Mouse (Mus musculus): ENCODE results near the gene Pak3.
A peak's percentile ranks its signal among the peaks of the same experiment; 100 is the strongest.

Pak3 gene

GRCm38 (mm10) chrX:143664221-143665150 lies 146.1 kb downstream of the Pak3 start:
- DNase-seq, result no peak

- DNase-seq, result no peak
These were observed 147.4 kb downstream of the Pak3 start for GRCm38 (mm10) chrX:143665771-143666170.

- DNase-seq, result no peak
These were observed 148.6 kb downstream of the Pak3 start for GRCm38 (mm10) chrX:143666991-143667390.

GRCm38 (mm10) chrX:143668242-143668641 lies 149.9 kb downstream of the Pak3 start:
- DNase-seq, result peak; percentile 9

- no peak for DNase-seq
These were observed 160.2 kb downstream of the Pak3 start for GRCm38 (mm10) chrX:143678566-143678965.

- DNase-seq, result no peak
These were observed 203.9 kb downstream of the Pak3 start for GRCm38 (mm10) chrX:143722250-143722649.

GRCm38 (mm10) chrX:143725411-143725810 lies 207.0 kb downstream of the Pak3 start:
- DNase-seq, result no peak

- DNase-seq, result no peak
These were observed 217.6 kb downstream of the Pak3 start for GRCm38 (mm10) chrX:143736035-143736434.

GRCm38 (mm10) chrX:143739171-143739570 lies 220.8 kb downstream of the Pak3 start:
- peak; percentile 6 for DNase-seq

GRCm38 (mm10) chrX:143762556-143762955 lies 244.2 kb downstream of the Pak3 start:
- DNase-seq, result no peak

- no peak for DNase-seq
These were observed 297.6 kb downstream of the Pak3 start for GRCm38 (mm10) chrX:143815948-143816347.

GRCm38 (mm10) chrX:143818961-143819360 lies 300.6 kb downstream of the Pak3 start:
- no peak for DNase-seq

- no peak for DNase-seq
These were observed 308.1 kb downstream of the Pak3 start for GRCm38 (mm10) chrX:143826521-143826920.

GRCm38 (mm10) chrX:143827212-143827611 lies 308.8 kb downstream of the Pak3 start, which contains the start of gene Capn6:
Gene Capn6 (minus strand): TSS chrX:143827414.
- DNase-seq, result peak; percentile 5

- DNase-seq, result no peak
These were observed 328.2 kb downstream of the Pak3 start for GRCm38 (mm10) chrX:143846637-143847036.
